Mouse (Mus musculus) midbrain, postnatal 0 days (tissue): ENCODE data around the gene Fam162a. TPM values are rescaled to one million over a fixed set of nuclear protein-coding genes. Genes with fewer than 3 reads are reported as not detected.
"Not testable (repeated sequence)": the region's sequence is repeated elsewhere in the genome, so short reads cannot be mapped to it uniquely, and the experiment has no call there.

Source experiments
- ATAC-seq: fragments of 200-750 bp; cut with Nextera tagmentation; 2 replicates; pipeline ENCODE4 v1.8.0; 2017; ENCODE audit warnings: moderate number of reproducible peaks, mild to moderate bottlenecking, moderate TSS enrichment, moderate library complexity; ENCODE audit not compliant: low FRiP score
- DNase-seq: peaks from one replicate; pipeline ENCODE4 v3.0.0-alpha.2; 2015; ENCODE audit warnings: low spot score
- H3K27ac ChIP-seq: fragments of 300-500 bp; sonication (generic); 2 replicates; pipeline ENCODE4 v1.5.1; 2014; ENCODE audit warnings: low read depth, mild to moderate bottlenecking, low read length, mixed read lengths
- H3K27me3 ChIP-seq: fragments of 300-500 bp; sonication (generic); 2 replicates; pipeline ENCODE4 v1.6.1; 2014; ENCODE audit warnings: low read length, control low read depth, mixed read lengths; ENCODE audit not compliant: insufficient read depth
- H3K36me3 ChIP-seq: fragments of 300-500 bp; sonication (generic); 2 replicates; pipeline ENCODE4 v1.6.1; 2014; ENCODE audit warnings: low read length, control low read depth, mixed read lengths; ENCODE audit not compliant: insufficient read depth
- H3K4me1 ChIP-seq: fragments of 300-500 bp; sonication (generic); 2 replicates; pipeline ENCODE4 v1.6.1; 2014; ENCODE audit warnings: mild to moderate bottlenecking, control low read depth, antibody characterized with exemption, low read length, mixed read lengths; ENCODE audit not compliant: insufficient read depth
- H3K4me2 ChIP-seq: fragments of 300-500 bp; sonication (generic); 2 replicates; pipeline ENCODE4 v1.6.1; 2014; ENCODE audit warnings: low read depth, mild to moderate bottlenecking, low read length, mixed read lengths; ENCODE audit not compliant: poor library complexity, severe bottlenecking
- H3K4me3 ChIP-seq: fragments of 300-500 bp; sonication (generic); 2 replicates; pipeline ENCODE4 v1.5.1; 2014; ENCODE audit warnings: low read depth, mild to moderate bottlenecking, low read length, moderate library complexity
- H3K9ac ChIP-seq: fragments of 300-500 bp; sonication (generic); replicated peaks from 2 replicates; pipeline ENCODE4 v1.6.1; 2014; ENCODE audit warnings: mild to moderate bottlenecking, low read length, moderate library complexity, mixed read lengths; ENCODE audit not compliant: poor library complexity, severe bottlenecking
- H3K9me3 ChIP-seq: fragments of 300-500 bp; sonication (generic); 2 replicates; pipeline ENCODE4 v1.6.1; 2016; ENCODE audit warnings: low read length, control low read depth
- CTCF ChIP-seq: IDR thresholded peaks from 2 replicates; pipeline ENCODE4 v1.5.1; 2016; ENCODE audit warnings: antibody characterized with exemption, mild to moderate bottlenecking
- WGBS: fragments of 180-500 bp; shearing (Covaris S2); extraction: QIAGEN DNeasy Blood & Tissue Kit; methylation state at CpG from one replicate; pipeline ENCODE4 v1.1.7; 2014; 5-methylcytosine and 5-hydroxymethylcytosine counted together
- polyA plus RNA-seq: library from polyadenylated mRNA; unstranded; fragments of >200 nt; fragmentation: Nextera tagmentation; extraction: Ambion mirVana; gene quantifications from 2 replicates; pipeline ENCODE4 v1.2.1, GENCODE M21; 2015
- total RNA-seq: library from RNA; depleted of rRNA; stranded (reverse); fragments of >200 nt; gene quantifications from 2 replicates; pipeline ENCODE4 v1.2.3, GENCODE M21; 2014; rRNA removed

The Fam162a gene
- total RNA-seq: 9.2 and 25.0 TPM in 2 replicates
- polyA plus RNA-seq: 117 and 123 TPM in 2 replicates

- 0% methylated on average over 71 of the region's 81 CpGs for WGBS
- TF ChIP-seq CTCF: peak; percentile 32
Observed at GRCm38 (mm10) chr16:36071450-36072379, at the start of gene Fam162a, which contains the start of gene Ccdc58. Gene Fam162a (minus strand): TSS chr16:36071594. Gene Ccdc58 (plus strand): TSS chr16:36071685.

GRCm38 (mm10) chr16:36115751-36116150 is 44.4 kb upstream of the Fam162a start:
- H3K4me1 ChIP-seq, H3K4me2 ChIP-seq, H3K4me3 ChIP-seq, DNase-seq, H3K27me3 ChIP-seq, ATAC-seq, H3K27ac ChIP-seq, H3K9ac ChIP-seq, H3K9me3 ChIP-seq, H3K36me3 ChIP-seq: not testable (repeated sequence)
- WGBS: 94% methylated on average over 6 of the region's 6 CpGs

More at GRCm38 (mm10) chr16:36071450-36072379, at the start of gene Fam162a, which contains the start of gene Ccdc58:
- Histone ChIP-seq H3K9ac (peak within 1 kb of the TSS; percentile 94), H3K9me3 (no peaks in the 10 kb centered on the region), H3K27me3 (no peaks in the 10 kb centered on the region), H3K4me2 (peak within 1 kb of the TSS; percentile 78), H3K27ac (peak within 1 kb of the TSS; percentile 98), H3K4me1 (0 out of 2 replicates have a peak, but pooled peaks cover 2% of the 10 kb centered on the region), H3K4me3 (peak within 1 kb of the TSS; percentile 65), H3K36me3 (no peaks in the 10 kb centered on the region)
- ATAC-seq (peak; percentile 98), DNase-seq (peak; percentile 92)

- H3K4me2 ChIP-seq, ATAC-seq, H3K27ac ChIP-seq, H3K4me3 ChIP-seq, DNase-seq, H3K9me3 ChIP-seq, H3K36me3 ChIP-seq, H3K27me3 ChIP-seq, H3K9ac ChIP-seq, H3K4me1 ChIP-seq: not testable (repeated sequence)
Observed at GRCm38 (mm10) chr16:36111486-36111885, 40.1 kb upstream of the Fam162a start.

GRCm38 (mm10) chr16:36102211-36102610 is 30.8 kb upstream of the Fam162a start:
- WGBS: 83% methylated on average over 1 of the region's 1 CpGs
- Histone ChIP-seq H3K36me3 (no peaks in the 10 kb centered on the region), H3K27ac (no peak overlapping the region), H3K4me1 (no peaks in the 10 kb centered on the region), H3K27me3 (no peaks in the 10 kb centered on the region), H3K4me3 (no peak overlapping the region), H3K9me3 (peaks cover 4% of the 10 kb centered on the region; the same call in 1 of the 2 replicates), H3K9ac (no peak overlapping the region), H3K4me2 (no peak overlapping the region)
- TF ChIP-seq CTCF: no peak
- ATAC-seq (no peak), DNase-seq (no peak)

GRCm38 (mm10) chr16:36101526-36101925 is 30.1 kb upstream of the Fam162a start:
- ATAC-seq (no peak), DNase-seq (no peak)
- no peak overlapping the region for H3K9ac ChIP-seq
- TF ChIP-seq CTCF: no peak
- WGBS: 75% methylated on average over 1 of the region's 1 CpGs
- H3K27me3 ChIP-seq: no peaks in the 10 kb centered on the region
- H3K9me3 ChIP-seq: peaks cover 4% of the 10 kb centered on the region; the same call in 1 of the 2 replicates
- no peaks in the 10 kb centered on the region for H3K4me1 ChIP-seq
- H3K4me2 ChIP-seq: no peak overlapping the region
- H3K27ac ChIP-seq: no peak overlapping the region
- no peaks in the 10 kb centered on the region for H3K36me3 ChIP-seq
- no peak overlapping the region for H3K4me3 ChIP-seq

GRCm38 (mm10) chr16:36097813-36098499 is 26.6 kb upstream of the Fam162a start:
- not testable (repeated sequence) for H3K27ac ChIP-seq, H3K9me3 ChIP-seq, H3K4me1 ChIP-seq, H3K4me2 ChIP-seq, H3K9ac ChIP-seq, H3K4me3 ChIP-seq, ATAC-seq, DNase-seq, H3K27me3 ChIP-seq, H3K36me3 ChIP-seq
- 93% methylated on average over 12 of the region's 12 CpGs for WGBS
